Mouse (Mus musculus) stomach, postnatal 0 days (tissue): ENCODE data around the gene 1700018B08Rik.

Source experiments
- CTCF ChIP-seq: IDR thresholded peaks from 2 replicates; pipeline ENCODE4 v1.5.1; 2016; ENCODE audit warnings: antibody characterized with exemption, low read depth, mild to moderate bottlenecking, moderate library complexity
- EP300 ChIP-seq: optimal IDR thresholded peaks from 2 replicates; pipeline ENCODE3; 2016; ENCODE audit warnings: antibody characterized with exemption

DNA sequence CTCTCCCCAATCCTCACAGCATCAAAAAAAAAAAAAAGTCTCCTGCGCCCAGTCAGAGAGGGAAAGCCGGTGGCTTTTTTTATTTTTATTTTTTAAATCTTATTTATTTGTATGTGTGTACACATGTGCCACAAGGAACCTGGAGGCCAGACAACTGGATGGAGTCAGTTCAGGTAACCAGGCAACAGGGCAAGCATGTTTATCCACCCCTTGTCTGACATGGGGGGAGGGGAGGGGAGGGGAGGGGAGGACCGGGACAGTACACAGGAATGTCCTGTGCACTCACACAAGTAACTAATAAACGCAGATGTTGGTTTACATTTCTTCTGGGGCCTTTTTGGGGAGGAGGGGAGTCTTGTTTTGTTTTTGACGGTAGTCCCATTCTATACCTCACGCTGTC is 19.6 kb upstream of the 1700018B08Rik start:
- TF ChIP-seq CTCF (no peak), EP300 (no peak)
